Mouse (Mus musculus) heart, postnatal 0 days (tissue): ENCODE measurements at regions not wholly inside any gene's neighbourhood (a gene's known extent, or its start where the extent isn't known, plus 50 kb on each side); places are given as distances from the start of the nearest gene placed in this dataset.

Source experiments
- CTCF ChIP-seq: IDR thresholded peaks from 2 replicates; pipeline ENCODE4 v1.5.1; 2016; ENCODE audit warnings: antibody characterized with exemption, control low read depth, low read depth
- EP300 ChIP-seq: IDR thresholded peaks from 2 replicates; pipeline ENCODE4 v1.6.1; 2016; ENCODE audit warnings: antibody characterized with exemption, low read depth

GRCm38 (mm10) chr1:163576411-163576810 lies 148.6 kb downstream of the Mettl11b start:
- TF ChIP-seq CTCF (no peak), EP300 (no peak)
